Mouse (Mus musculus): ENCODE data around the gene Orm2.

Gene Orm2

GRCm38 (mm10) chr4:63377483-63377882, 15.2 kb downstream of the Orm2 start:
- DNase-seq (ENCODE audit: low spot score) = no peak

GRCm38 (mm10) chr4:63382676-63383369, 20.6 kb downstream of the Orm2 start:
- no peak for DNase-seq (ENCODE audit: low spot score)

- no peak for DNase-seq (ENCODE audit: low spot score)
Observed at GRCm38 (mm10) chr4:63383474-63383873, 21.2 kb downstream of the Orm2 start.

GRCm38 (mm10) chr4:63384262-63384661, 22.0 kb downstream of the Orm2 start:
- DNase-seq (ENCODE audit: low spot score) = no peak

GRCm38 (mm10) chr4:63385253-63385652, 23.0 kb downstream of the Orm2 start:
- DNase-seq (ENCODE audit: low spot score) = no peak

- no peak for DNase-seq (ENCODE audit: low spot score)
Observed at GRCm38 (mm10) chr4:63385784-63386183, 23.5 kb downstream of the Orm2 start.

- no peak for DNase-seq (ENCODE audit: low spot score)
Observed at GRCm38 (mm10) chr4:63388029-63388428, 25.8 kb downstream of the Orm2 start.

GRCm38 (mm10) chr4:63389121-63389886, 27.1 kb downstream of the Orm2 start:
- no peak for DNase-seq (ENCODE audit: low spot score)

- no peak for DNase-seq (ENCODE audit: low spot score)
Observed at GRCm38 (mm10) chr4:63389887-63390528, 27.8 kb downstream of the Orm2 start.

GRCm38 (mm10) chr4:63391322-63391721, 29.1 kb downstream of the Orm2 start:
- DNase-seq (ENCODE audit: low spot score) = no peak

- no peak for DNase-seq (ENCODE audit: low spot score)
Observed at GRCm38 (mm10) chr4:63397981-63398537, 35.8 kb downstream of the Orm2 start.

GRCm38 (mm10) chr4:63398854-63399609, 36.8 kb downstream of the Orm2 start:
- DNase-seq (ENCODE audit: low spot score) = no peak

GRCm38 (mm10) chr4:63399691-63400270, 37.5 kb downstream of the Orm2 start:
- DNase-seq (ENCODE audit: low spot score) = no peak

GRCm38 (mm10) chr4:63400541-63401306, 38.5 kb downstream of the Orm2 start:
- DNase-seq (ENCODE audit: low spot score) = no peak

GRCm38 (mm10) chr4:63401620-63402019, 39.4 kb downstream of the Orm2 start:
- DNase-seq (ENCODE audit: low spot score) = no peak

- DNase-seq (ENCODE audit: low spot score) = no peak
Observed at GRCm38 (mm10) chr4:63402056-63402455, 39.8 kb downstream of the Orm2 start.

GRCm38 (mm10) chr4:63402558-63402957, 40.3 kb downstream of the Orm2 start:
- DNase-seq (ENCODE audit: low spot score) = no peak

- peak; percentile 80 for DNase-seq (ENCODE audit: low spot score)
Observed at GRCm38 (mm10) chr4:63403040-63403959, 41.1 kb downstream of the Orm2 start, which contains the start of gene Akna. TSS of gene Akna (minus strand) at chr4:63403354.

- no peak for DNase-seq (ENCODE audit: low spot score)
Observed at GRCm38 (mm10) chr4:63404205-63404604, 42.0 kb downstream of the Orm2 start.

- no peak for DNase-seq (ENCODE audit: low spot score)
Observed at GRCm38 (mm10) chr4:63405051-63405450, 42.8 kb downstream of the Orm2 start.

All from yolk sac, embryonic 10.5 days (tissue).